Mouse (Mus musculus) heart, embryonic 14.5 days (tissue): ENCODE data around the gene Satl1. TPM values are rescaled to one million over a fixed set of nuclear protein-coding genes. Genes with fewer than 3 reads are reported as not detected.

Experiments used
- ATAC-seq: fragments of 200-750 bp; cut with Nextera tagmentation; 2 replicates; pipeline ENCODE4 v1.8.0; 2017; ENCODE audit warnings: low read depth, moderate TSS enrichment; ENCODE audit not compliant: insufficient number of reproducible peaks, insufficient read depth, low FRiP score
- H3K27ac ChIP-seq, 2 experiments: fragments of 200-500 bp in 1 of 2; fragments of 300-500 bp in 1 of 2; sonication (generic) in 1 of 2; replicated peaks in 1 of 2; 2 replicates each; pipeline ENCODE4 v1.5.1; 2012 to 2014; ENCODE audit warnings: low read depth in 2 of 2, low read length in 2 of 2, control low read depth in 1 of 2, mild to moderate bottlenecking in 1 of 2, mixed read lengths in 1 of 2; ENCODE audit not compliant: control insufficient read depth in 1 of 2, insufficient read depth in 1 of 2
- H3K27me3 ChIP-seq: fragments of 300-500 bp; sonication (generic); 2 replicates; pipeline ENCODE4 v1.6.1; 2014; ENCODE audit warnings: mild to moderate bottlenecking, low read length, control low read depth; ENCODE audit not compliant: control insufficient read depth, insufficient read depth
- H3K36me3 ChIP-seq: fragments of 300-500 bp; sonication (generic); 2 replicates; pipeline ENCODE4 v1.6.1; 2014; ENCODE audit warnings: mild to moderate bottlenecking, control low read depth, low read length, mixed read lengths; ENCODE audit not compliant: control insufficient read depth, insufficient read depth
- H3K4me1 ChIP-seq, 2 experiments: fragments of 200-500 bp in 1 of 2; fragments of 300-500 bp in 1 of 2; sonication (generic) in 1 of 2; 2 replicates each; pipeline ENCODE4 v1.6.1; 2012 to 2014; ENCODE audit warnings: low read length in 2 of 2, control low read depth in 1 of 2, mixed read lengths in 1 of 2; ENCODE audit not compliant: control insufficient read depth in 2 of 2, insufficient read depth in 2 of 2
- H3K4me2 ChIP-seq: fragments of 300-500 bp; sonication (generic); 2 replicates; pipeline ENCODE4 v1.6.1; 2014; ENCODE audit warnings: mild to moderate bottlenecking, low read length
- H3K4me3 ChIP-seq, 2 experiments: fragments of 200-500 bp in 1 of 2; fragments of 300-500 bp in 1 of 2; sonication (generic) in 1 of 2; 2 replicates each; pipeline ENCODE4 v1.5.1; 2012 to 2014; ENCODE audit warnings: low read length in 2 of 2, mild to moderate bottlenecking in 2 of 2, control low read depth in 1 of 2, low read depth in 1 of 2, moderate library complexity in 1 of 2; ENCODE audit not compliant: control insufficient read depth in 1 of 2, insufficient read depth in 1 of 2
- H3K9ac ChIP-seq: fragments of 300-500 bp; sonication (generic); 2 replicates; pipeline ENCODE4 v1.6.1; 2014; ENCODE audit warnings: mild to moderate bottlenecking, low read length
- H3K9me3 ChIP-seq: fragments of 300-500 bp; sonication (generic); 2 replicates; pipeline ENCODE4 v1.6.1; 2016; ENCODE audit warnings: low read length, control low read depth; ENCODE audit not compliant: control insufficient read depth
- WGBS: fragments of 180-500 bp; shearing (Covaris S2); extraction: QIAGEN DNeasy Blood & Tissue Kit; methylation state at CpG from one replicate; pipeline ENCODE4 v1.1.7; 2014; 5-methylcytosine and 5-hydroxymethylcytosine counted together
- polyA plus RNA-seq: library from polyadenylated mRNA; unstranded; fragments of >200 nt; fragmentation: Nextera tagmentation; extraction: Ambion mirVana; gene quantifications from 2 replicates; pipeline ENCODE4 v1.2.1, GENCODE M21; 2014

Satl1 gene
- polyA plus RNA-seq, 1 experiment from 2014 or later: not detected

DNA sequence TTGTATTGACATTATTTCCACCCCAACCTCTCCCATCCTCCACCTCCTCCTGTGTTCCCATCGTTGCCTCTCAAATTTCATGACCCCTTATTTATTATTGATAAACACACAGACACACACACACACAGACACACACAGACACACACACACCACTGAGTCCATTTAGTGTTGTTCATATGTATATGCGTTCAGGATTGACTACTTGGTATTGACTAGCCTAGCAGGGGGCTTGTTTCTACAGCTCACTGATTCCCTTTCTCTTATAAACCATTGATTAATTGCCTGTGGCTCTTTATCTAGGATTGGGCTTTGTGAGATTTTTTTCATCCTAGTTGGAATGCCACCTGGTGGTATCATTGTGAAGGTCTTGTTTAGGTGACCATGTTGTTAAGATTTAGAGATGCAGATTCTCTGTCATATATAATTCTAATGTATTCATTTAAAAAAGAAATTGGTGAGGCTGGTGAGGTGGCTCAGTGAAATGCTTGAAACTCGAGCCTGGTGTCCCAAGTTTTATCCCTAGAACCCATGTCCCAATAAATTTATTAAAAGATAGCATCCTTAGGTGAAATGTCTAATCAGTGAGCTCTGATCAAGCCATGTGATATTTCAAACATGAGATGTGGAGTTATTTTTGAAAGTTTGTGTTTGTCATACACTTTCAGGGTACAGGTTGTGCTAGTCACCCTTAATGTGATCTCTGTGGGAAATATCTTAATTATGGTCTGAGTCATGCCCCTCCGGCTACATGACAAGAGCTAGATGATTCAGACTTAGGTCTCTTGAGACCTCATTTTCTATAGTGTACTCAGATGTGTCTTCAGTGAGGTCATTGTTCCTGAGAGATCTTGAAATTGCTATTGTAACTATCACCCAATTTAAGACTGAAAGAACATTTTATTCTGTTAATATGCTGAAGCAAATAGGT is 58.8 kb downstream of the Satl1 start:
- Histone ChIP-seq H3K4me3 (no peak overlapping the region), H3K27me3 (no peaks in the 10 kb centered on the region), H3K9ac (no peak overlapping the region), H3K9me3 (no peaks in the 10 kb centered on the region), H3K4me1 (no peaks in the 10 kb centered on the region), H3K36me3 (no peaks in the 10 kb centered on the region), H3K4me2 (no peak overlapping the region), H3K27ac (no peak overlapping the region)
- no peak for ATAC-seq
- WGBS: 66% methylated on average over 4 of the region's 4 CpGs

DNA sequence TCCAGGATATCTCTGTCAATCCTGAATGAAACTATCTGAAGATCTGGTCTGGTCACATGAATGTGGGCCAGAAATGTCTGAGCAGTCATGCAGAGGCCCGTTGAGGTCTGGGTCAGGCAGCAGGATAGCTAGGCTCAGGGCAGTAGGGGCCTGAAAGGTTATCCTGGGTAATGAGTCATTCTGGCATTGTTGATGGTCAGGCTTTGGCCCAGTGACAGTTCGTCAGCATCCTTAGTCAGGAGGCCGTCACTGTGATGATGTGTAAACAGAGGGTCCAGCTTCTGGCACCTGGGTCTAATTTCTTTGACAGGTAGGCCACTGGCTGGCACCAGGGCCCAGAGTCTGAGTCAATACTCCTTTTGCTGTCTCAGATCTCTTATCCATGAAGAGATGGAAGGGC is 67.1 kb downstream of the Satl1 start:
- Histone ChIP-seq H3K4me2 (no peak overlapping the region), H3K36me3 (0 out of 2 replicates have a peak, but pooled peaks cover 8% of the 10 kb centered on the region), H3K4me1 (no peaks in the 10 kb centered on the region), H3K27me3 (no peaks in the 10 kb centered on the region), H3K9me3 (no peaks in the 10 kb centered on the region), H3K4me3 (no peak overlapping the region), H3K27ac (no peak overlapping the region), H3K9ac (no peak overlapping the region)
- 54% methylated on average over 3 of the region's 3 CpGs for WGBS
- no peak for ATAC-seq

Other genes starting within 250 kb of the Satl1 start
- not detected in 2 replicates for gene 4933403O08Rik, start 167.7 kb downstream of the Satl1 start, polyA plus RNA-seq
- 91.0 and 92.2 TPM in 2 replicates for gene Apool, start 95.4 kb downstream of the Satl1 start, polyA plus RNA-seq
- not detected in 2 replicates for gene 2010106E10Rik, start 88.5 kb upstream of the Satl1 start, polyA plus RNA-seq
- 7.8 and 9.8 TPM in 2 replicates for gene Zfp711, start 193.7 kb upstream of the Satl1 start, polyA plus RNA-seq